Mouse (Mus musculus): ENCODE measurements at regions not wholly inside any gene's neighbourhood (a gene's known extent, or its start where the extent isn't known, plus 50 kb on each side); places are given as distances from the start of the nearest gene placed in this dataset.

- DNase-seq (ENCODE audit: low spot score in 2 of 2): no peak
Measured at GRCm38 (mm10) chr16:76232680-76233079, 140.9 kb downstream of the Nrip1 start.

- no peak for DNase-seq (ENCODE audit: low spot score in 2 of 2)
Measured at GRCm38 (mm10) chr16:76232174-76232573, 141.5 kb downstream of the Nrip1 start.

- no peak for DNase-seq (ENCODE audit: low spot score in 2 of 2)
Measured at GRCm38 (mm10) chr16:76230516-76231302, 142.9 kb downstream of the Nrip1 start.

DNA sequence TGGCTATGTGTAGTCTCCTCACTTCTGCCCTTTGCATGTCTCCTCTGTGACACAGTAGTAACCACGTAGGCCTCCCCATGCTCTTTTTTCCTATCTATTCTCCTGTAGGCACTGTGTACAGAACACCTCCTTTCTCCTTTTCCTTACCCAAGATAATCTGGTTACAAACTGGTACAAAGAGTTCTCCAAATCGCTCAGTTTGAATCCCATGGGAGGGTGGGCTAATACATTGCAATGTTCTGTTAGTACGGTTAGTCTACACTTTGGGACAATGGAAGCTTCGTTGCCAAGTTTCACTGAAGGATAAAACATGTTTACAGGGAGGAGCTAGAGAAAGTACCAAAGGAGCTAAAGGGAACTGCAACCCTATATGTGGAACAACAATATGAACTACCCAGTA lies 145.2 kb downstream of the Nrip1 start:
- DNase-seq (ENCODE audit: low spot score in 2 of 2): no peak

DNA sequence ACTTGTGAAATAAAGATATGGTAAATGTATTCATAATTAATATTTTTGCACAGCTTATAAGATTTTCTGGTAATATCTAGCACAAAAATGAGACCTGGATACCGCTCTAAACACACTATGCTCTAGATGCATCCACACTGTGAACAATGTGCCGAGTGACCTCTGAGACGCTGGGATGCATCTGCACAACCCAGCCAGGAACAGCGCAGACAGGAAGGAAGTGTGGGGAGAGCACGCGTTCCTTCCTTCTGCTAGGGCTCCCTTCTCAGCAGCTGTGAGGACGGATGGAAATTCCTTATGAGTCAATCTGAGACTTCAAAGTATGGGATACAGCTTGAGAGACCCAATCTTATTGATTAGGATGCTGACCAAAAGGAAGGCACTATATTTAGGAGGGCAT lies 147.2 kb downstream of the Nrip1 start:
- DNase-seq (ENCODE audit: low spot score in 2 of 2): no peak

- no peak for DNase-seq (ENCODE audit: low spot score in 2 of 2)
Measured at GRCm38 (mm10) chr16:76225587-76226226, 147.9 kb downstream of the Nrip1 start.

DNA sequence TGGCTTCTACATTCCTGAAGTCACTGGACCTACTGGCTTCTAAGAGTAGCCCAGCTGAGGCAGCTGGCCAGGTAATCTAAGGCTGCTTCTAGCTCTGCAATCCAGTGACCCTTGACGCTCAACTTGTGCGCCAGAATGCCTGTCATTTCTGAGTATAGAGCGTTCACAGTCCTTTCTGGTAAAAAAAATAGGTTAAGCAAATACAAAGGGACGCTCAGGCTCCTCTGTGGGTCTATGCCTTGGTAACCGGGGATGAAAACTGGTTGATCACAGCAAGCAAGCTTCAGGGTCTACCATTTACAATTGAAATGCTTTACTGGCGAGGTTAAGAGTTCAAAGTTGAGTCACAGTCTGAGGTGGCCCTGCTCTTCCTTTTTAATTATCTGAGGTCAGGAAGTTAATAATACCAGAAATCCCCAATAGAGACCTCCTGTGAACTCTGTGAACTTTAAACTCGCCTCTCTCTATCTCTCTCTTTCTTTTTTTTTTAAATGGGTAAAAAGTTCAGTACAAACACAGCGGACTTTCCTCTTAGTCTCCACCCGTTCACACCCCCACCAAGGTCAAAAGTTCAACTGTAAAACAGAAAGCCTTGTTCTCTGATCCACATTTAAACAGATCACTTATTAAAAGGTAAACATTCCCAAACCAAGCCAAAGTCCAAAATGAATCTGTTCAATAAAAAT lies 148.6 kb downstream of the Nrip1 start:
- DNase-seq (ENCODE audit: low spot score in 2 of 2): no peak

- no peak for DNase-seq (ENCODE audit: low spot score in 2 of 2)
Measured at GRCm38 (mm10) chr16:76223716-76224115, 149.9 kb downstream of the Nrip1 start.

- DNase-seq (ENCODE audit: low spot score in 2 of 2): no peak
Measured at GRCm38 (mm10) chr16:76222960-76223359, 150.7 kb downstream of the Nrip1 start.

DNA sequence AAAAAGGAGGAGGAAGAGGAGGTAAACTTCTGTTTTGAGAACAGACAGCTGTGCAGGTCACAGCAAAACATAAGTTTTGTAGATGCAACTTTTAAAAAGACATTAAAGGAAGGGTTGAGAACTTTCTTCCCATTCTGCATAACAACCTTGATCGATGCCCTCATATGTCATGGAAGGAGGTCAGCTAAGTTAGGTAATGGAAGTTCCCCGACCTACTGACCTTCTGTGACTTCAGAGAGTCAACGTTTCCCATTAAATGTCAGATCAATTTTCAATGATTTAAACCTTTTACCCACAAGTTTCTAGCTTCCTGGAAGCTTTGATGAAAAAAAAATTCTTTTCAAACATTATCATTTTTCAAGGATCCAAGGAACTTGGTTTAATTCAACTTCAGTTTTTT lies 153.2 kb downstream of the Nrip1 start:
- no peak for DNase-seq (ENCODE audit: low spot score in 2 of 2)

DNA sequence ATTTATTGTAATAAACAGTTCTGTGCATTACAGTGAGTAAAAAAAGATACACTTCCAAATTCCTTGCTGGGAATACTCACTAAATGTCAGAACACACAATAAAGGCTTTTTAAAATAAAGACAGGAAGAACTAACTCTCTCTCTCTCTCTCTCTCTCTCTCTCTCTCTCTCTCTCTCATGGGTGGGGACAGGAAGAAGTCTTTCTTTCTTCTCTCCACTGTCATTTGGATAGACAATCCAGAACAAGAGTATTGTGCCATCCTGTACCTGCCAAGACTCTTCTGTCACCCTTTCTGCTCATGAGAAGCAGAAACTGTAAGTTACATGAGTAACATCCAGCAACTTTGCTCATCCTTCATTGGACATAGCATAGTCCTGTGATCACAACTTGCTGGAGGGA lies 154.4 kb downstream of the Nrip1 start:
- no peak for DNase-seq (ENCODE audit: low spot score in 2 of 2)

- DNase-seq (ENCODE audit: low spot score in 2 of 2): no peak
Measured at GRCm38 (mm10) chr16:76218310-76219170, 155.1 kb downstream of the Nrip1 start.

DNA sequence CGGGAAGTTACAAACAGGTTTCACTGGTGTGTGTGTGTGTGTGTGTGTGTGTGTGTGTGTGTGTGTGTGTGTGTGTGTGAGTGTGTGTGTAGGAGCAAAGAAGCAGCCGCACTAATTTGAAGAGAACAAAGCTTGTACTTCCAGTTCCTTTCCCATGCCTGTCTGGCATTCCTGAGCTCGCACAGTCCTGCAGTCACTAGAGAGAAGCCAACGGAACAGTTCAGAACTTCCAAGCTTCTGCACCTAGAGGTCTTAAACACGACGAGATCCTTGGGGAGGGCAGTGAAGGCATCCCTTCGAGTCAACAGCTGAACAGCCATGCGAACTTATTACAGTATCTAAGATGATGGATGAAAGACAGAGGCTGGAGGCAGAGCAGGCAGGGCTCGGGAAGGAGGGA lies 157.4 kb downstream of the Nrip1 start:
- no peak for DNase-seq (ENCODE audit: low spot score in 2 of 2)

GRCm38 (mm10) chr16:76215558-76215957 lies 158.1 kb downstream of the Nrip1 start:
- no peak for DNase-seq (ENCODE audit: low spot score in 2 of 2)

DNA sequence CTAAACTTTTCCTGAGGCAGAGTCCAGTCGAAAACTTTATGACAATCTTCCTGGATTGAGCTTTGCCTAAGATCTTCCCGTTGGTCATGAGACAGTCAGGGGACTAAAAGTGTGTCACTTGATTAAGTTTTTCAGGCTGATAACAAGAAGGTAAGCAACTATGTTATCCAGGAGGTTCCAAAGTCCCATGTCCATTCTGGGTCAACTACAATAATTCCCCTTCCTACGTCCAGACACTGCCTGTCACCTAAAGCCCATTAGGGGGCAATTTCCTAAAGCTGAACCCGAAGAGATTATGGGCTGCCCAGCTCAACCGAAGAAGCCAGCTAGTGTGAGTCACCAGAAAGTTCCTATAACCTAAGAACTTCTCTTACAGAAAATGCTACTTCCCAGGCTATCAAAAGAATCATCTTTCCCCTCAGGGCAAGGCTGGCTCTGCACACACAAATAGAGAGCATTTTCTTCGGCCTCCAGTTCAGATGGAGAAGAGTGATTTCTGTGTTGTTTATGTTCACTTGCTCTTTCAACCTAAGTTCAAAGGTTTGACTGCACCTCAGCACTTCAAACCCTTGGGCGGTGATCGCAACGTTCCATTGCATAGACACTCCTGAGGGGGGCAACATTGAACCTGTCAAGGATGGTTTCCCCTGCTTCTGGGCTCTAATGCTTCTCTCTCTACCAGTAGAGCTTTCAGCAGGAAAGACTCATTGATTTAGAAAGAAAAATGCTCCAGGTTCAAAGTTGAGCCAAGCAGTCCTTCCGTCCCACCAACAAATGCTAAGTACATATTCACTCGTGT lies 171.7 kb downstream of the Nrip1 start:
- no peak for DNase-seq (ENCODE audit: low spot score in 2 of 2)

- DNase-seq (ENCODE audit: low spot score in 2 of 2): no peak
Measured at GRCm38 (mm10) chr16:76200801-76201728, 172.6 kb downstream of the Nrip1 start.

DNA sequence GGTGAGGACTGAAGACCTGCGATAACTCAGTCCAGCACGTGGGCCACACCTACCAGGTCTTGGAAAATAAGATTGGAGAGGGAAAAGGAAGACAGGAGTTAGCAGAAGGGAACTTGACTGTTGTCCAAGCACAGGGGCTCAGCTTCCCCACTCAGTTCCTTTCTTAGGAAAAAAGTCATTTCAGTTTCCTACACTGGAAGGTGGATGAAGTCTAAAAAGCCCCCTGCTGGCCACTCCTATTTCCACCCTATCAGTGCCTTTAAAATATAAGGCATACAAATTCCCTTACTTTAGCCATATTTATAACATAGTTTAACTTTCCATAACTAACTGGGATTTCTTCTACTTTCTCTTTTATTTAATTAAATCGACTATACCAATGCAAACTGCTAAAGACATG lies 173.4 kb downstream of the Nrip1 start:
- no peak for DNase-seq (ENCODE audit: low spot score in 2 of 2)

GRCm38 (mm10) chr16:76199006-76199405 lies 174.6 kb downstream of the Nrip1 start:
- no peak for DNase-seq (ENCODE audit: low spot score in 2 of 2)

DNA sequence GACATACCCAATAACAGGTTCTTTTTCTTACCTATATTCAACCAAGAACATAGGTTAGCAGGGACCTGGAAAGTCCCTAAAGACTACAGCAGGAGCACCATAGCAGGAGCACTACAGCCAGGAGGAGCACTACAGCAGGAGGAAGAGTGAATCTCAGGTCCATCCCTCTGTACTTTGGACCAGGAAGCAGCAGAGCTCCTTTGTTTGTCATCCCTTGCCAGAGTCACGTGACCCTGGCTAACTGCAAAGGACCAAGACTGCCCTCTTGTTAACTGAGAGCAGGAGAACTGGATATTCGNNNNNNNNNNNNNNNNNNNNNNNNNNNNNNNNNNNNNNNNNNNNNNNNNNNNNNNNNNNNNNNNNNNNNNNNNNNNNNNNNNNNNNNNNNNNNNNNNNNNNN lies 172.2 kb upstream of the Samsn1 start:
- DNase-seq (ENCODE audit: low spot score in 2 of 2): no peak

GRCm38 (mm10) chr16:76191135-76191534 lies 169.1 kb upstream of the Samsn1 start:
- DNase-seq (ENCODE audit: low spot score in 2 of 2): no peak
